Mouse (Mus musculus): ENCODE results near the gene Mid1. TPM values are rescaled to one million over a fixed set of nuclear protein-coding genes. Genes with fewer than 3 reads are reported as not detected.
"Not testable (repeated sequence)": the region's sequence is repeated elsewhere in the genome, so short reads cannot be mapped to it uniquely, and the experiment has no call there.

Gene Mid1
- polyA plus RNA-seq, 1 experiment from 2014 or later: 22.3 TPM

GRCm38 (mm10) chrX:169978436-169979381 is 293.7 kb downstream of the Mid1 start:
- peak; percentile 81 for DNase-seq (ENCODE audit: extremely low spot score, low spot score)
- Histone ChIP-seq H3K36me3 (replicated peaks) (peaks cover 96% of the 10 kb centered on the region), H3K9me3 (peaks cover 95% of the 10 kb centered on the region)
- H3K27me3 ChIP-seq (ENCODE audit: poor library complexity, severe bottlenecking); H3K4me3 ChIP-seq; H3K4me1 ChIP-seq; H3K27ac ChIP-seq: not testable (repeated sequence)
- 73% methylated on average over 29 of the region's 29 CpGs for WGBS

GRCm38 (mm10) chrX:169979461-169980202 is 294.6 kb downstream of the Mid1 start:
- DNase-seq (ENCODE audit: extremely low spot score, low spot score); H3K4me1 ChIP-seq; H3K4me3 ChIP-seq; H3K27me3 ChIP-seq (ENCODE audit: poor library complexity, severe bottlenecking); H3K27ac ChIP-seq: not testable (repeated sequence)
- Histone ChIP-seq H3K9me3 (peaks cover 95% of the 10 kb centered on the region), H3K36me3 (replicated peaks) (peaks cover 96% of the 10 kb centered on the region)
- whole genome bisulfite sequencing: 89% methylated on average over 20 of the region's 20 CpGs

GRCm38 (mm10) chrX:169980203-169980556 is 295.2 kb downstream of the Mid1 start:
- H3K4me3 ChIP-seq; H3K4me1 ChIP-seq; H3K27ac ChIP-seq; H3K27me3 ChIP-seq (ENCODE audit: poor library complexity, severe bottlenecking); DNase-seq (ENCODE audit: extremely low spot score, low spot score): not testable (repeated sequence)
- peaks cover 95% of the 10 kb centered on the region for H3K9me3 ChIP-seq
- WGBS: 88% methylated on average over 6 of the region's 6 CpGs
- H3K36me3 ChIP-seq (replicated peaks): peaks cover 96% of the 10 kb centered on the region

GRCm38 (mm10) chrX:169980809-169981289 is 295.9 kb downstream of the Mid1 start:
- 92% methylated on average over 12 of the region's 12 CpGs for WGBS
- Histone ChIP-seq H3K36me3 (replicated peaks) (peaks cover 95% of the 10 kb centered on the region), H3K9me3 (peaks cover 93% of the 10 kb centered on the region), H3K4me3 (no peak overlapping the region), H3K27ac (no peak overlapping the region), H3K27me3 (ENCODE audit: poor library complexity, severe bottlenecking) (no peaks in the 10 kb centered on the region), H3K4me1 (no peaks in the 10 kb centered on the region)
- no peak for DNase-seq (ENCODE audit: extremely low spot score, low spot score)

GRCm38 (mm10) chrX:169981761-169982181 is 296.8 kb downstream of the Mid1 start:
- not testable (repeated sequence) for H3K27me3 ChIP-seq (ENCODE audit: poor library complexity, severe bottlenecking); DNase-seq (ENCODE audit: extremely low spot score, low spot score); H3K4me1 ChIP-seq; H3K27ac ChIP-seq; H3K4me3 ChIP-seq
- Histone ChIP-seq H3K9me3 (peaks cover 95% of the 10 kb centered on the region), H3K36me3 (replicated peaks) (peaks cover 96% of the 10 kb centered on the region)
- WGBS: 93% methylated on average over 19 of the region's 19 CpGs

GRCm38 (mm10) chrX:169982606-169983400 is 297.8 kb downstream of the Mid1 start:
- not testable (repeated sequence) for H3K4me3 ChIP-seq; H3K4me1 ChIP-seq; H3K27me3 ChIP-seq (ENCODE audit: poor library complexity, severe bottlenecking); H3K27ac ChIP-seq; DNase-seq (ENCODE audit: extremely low spot score, low spot score)
- peaks cover 93% of the 10 kb centered on the region for H3K9me3 ChIP-seq
- WGBS: 92% methylated on average over 23 of the region's 23 CpGs
- peaks cover 93% of the 10 kb centered on the region for H3K36me3 ChIP-seq (replicated peaks)

- DNase-seq (ENCODE audit: extremely low spot score, low spot score); H3K27me3 ChIP-seq (ENCODE audit: poor library complexity, severe bottlenecking); H3K4me3 ChIP-seq; H3K27ac ChIP-seq; H3K4me1 ChIP-seq: not testable (repeated sequence)
- 92% methylated on average over 19 of the region's 19 CpGs for WGBS
- peaks cover 90% of the 10 kb centered on the region for H3K36me3 ChIP-seq (replicated peaks)
- peaks cover 90% of the 10 kb centered on the region for H3K9me3 ChIP-seq
These were observed 298.6 kb downstream of the Mid1 start for GRCm38 (mm10) chrX:169983401-169984165.

- Histone ChIP-seq H3K36me3 (replicated peaks) (peaks cover 90% of the 10 kb centered on the region), H3K9me3 (peaks cover 90% of the 10 kb centered on the region)
- not testable (repeated sequence) for H3K4me1 ChIP-seq; DNase-seq (ENCODE audit: extremely low spot score, low spot score); H3K4me3 ChIP-seq; H3K27ac ChIP-seq; H3K27me3 ChIP-seq (ENCODE audit: poor library complexity, severe bottlenecking)
- WGBS: 90% methylated on average over 7 of the region's 7 CpGs
These were observed 299.3 kb downstream of the Mid1 start for GRCm38 (mm10) chrX:169984331-169984730.

- 93% methylated on average over 21 of the region's 21 CpGs for WGBS
- H3K4me1 ChIP-seq; DNase-seq (ENCODE audit: extremely low spot score, low spot score); H3K27me3 ChIP-seq (ENCODE audit: poor library complexity, severe bottlenecking); H3K4me3 ChIP-seq; H3K27ac ChIP-seq: not testable (repeated sequence)
- peaks cover 90% of the 10 kb centered on the region for H3K9me3 ChIP-seq
- H3K36me3 ChIP-seq (replicated peaks): peaks cover 89% of the 10 kb centered on the region
These were observed 299.9 kb downstream of the Mid1 start for GRCm38 (mm10) chrX:169984853-169985252.

GRCm38 (mm10) chrX:169985796-169986195 is 300.8 kb downstream of the Mid1 start:
- DNase-seq (ENCODE audit: extremely low spot score, low spot score); H3K27me3 ChIP-seq (ENCODE audit: poor library complexity, severe bottlenecking); H3K27ac ChIP-seq; H3K4me1 ChIP-seq; H3K4me3 ChIP-seq: not testable (repeated sequence)
- Histone ChIP-seq H3K9me3 (peaks cover 89% of the 10 kb centered on the region), H3K36me3 (replicated peaks) (peaks cover 87% of the 10 kb centered on the region)
- WGBS: 85% methylated on average over 18 of the region's 18 CpGs

GRCm38 (mm10) chrX:169986519-169987367 is 301.7 kb downstream of the Mid1 start:
- not testable (repeated sequence) for H3K27me3 ChIP-seq (ENCODE audit: poor library complexity, severe bottlenecking); H3K4me1 ChIP-seq
- H3K27ac ChIP-seq: peak overlapping the region; percentile 8
- WGBS: 62% methylated on average over 51 of the region's 51 CpGs
- peak; percentile 67 for DNase-seq (ENCODE audit: extremely low spot score, low spot score)
- peak overlapping the region; percentile 16 for H3K4me3 ChIP-seq
- peaks cover 78% of the 10 kb centered on the region for H3K36me3 ChIP-seq (replicated peaks)
- H3K9me3 ChIP-seq: peaks cover 80% of the 10 kb centered on the region

All from forebrain, embryonic 10.5 days (tissue).